Mouse (Mus musculus) spleen, adult 2 months (tissue): ENCODE data around the gene Taf9b.

Experiments used
- CTCF ChIP-seq: fragments of 200-500 bp; IDR thresholded peaks from 2 replicates; pipeline ENCODE4 v1.5.1; 2011; ENCODE audit warnings: mild to moderate bottlenecking, inconsistent platforms; ENCODE audit not compliant: insufficient read depth, insufficient read length, insufficient replicate concordance; ENCODE audit errors: extremely low read depth
- POLR2A ChIP-seq: fragments of 200-500 bp; IDR thresholded peaks from 2 replicates; pipeline ENCODE4 v1.6.1; 2011; ENCODE audit warnings: low read depth, low read length, inconsistent platforms

DNA sequence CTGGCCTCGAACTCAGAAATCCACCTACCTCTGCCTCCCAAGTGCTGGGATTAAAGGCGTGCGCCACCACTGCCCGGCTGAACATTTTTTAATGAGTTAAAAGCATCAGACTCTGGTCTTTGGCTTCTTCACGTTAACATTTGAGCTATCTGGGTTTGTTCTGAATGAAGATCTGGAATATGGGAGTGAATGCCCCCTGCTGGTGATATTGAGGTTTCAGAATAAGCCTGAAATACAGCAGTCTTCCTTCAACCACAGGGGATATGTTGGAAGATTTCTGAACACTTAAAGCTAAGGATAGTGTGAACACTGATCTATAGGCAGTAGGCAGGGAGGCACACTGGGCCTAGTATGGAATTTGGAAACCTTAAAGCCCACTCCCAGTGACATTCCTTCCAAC, 22.1 kb downstream of the Taf9b start:
- TF ChIP-seq CTCF: no peak
- no peak for TF ChIP-seq POLR2A
